Mouse (Mus musculus): Measurements from ENCODE around the gene A930002H24Rik.

The A930002H24Rik gene

GRCm38 (mm10) chr17:63836223-63836622 is 27.4 kb downstream of the A930002H24Rik start:
- no peak for DNase-seq (ENCODE audit: low read depth, low spot score)

DNA sequence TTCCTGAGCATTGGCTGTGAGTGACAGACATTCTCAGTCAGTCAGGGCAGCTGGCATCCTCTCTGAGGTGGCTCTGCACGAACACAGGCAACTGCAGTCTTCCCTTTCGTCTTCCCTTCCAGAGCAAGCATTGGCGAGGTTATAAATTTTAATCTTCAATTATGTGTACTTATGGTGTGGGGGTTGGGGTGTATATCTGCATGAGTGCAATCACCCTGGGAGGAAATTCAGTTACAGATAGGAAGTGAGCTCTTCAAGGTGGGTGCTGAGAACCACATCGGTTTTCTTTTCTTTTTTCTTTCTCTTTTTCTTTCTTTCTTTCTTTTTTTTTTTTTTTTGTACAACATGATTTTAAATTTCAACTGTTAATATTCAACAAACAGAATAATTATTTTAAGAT is 32.0 kb downstream of the A930002H24Rik start:
- DNase-seq (ENCODE audit: low read depth, low spot score): no peak

- DNase-seq (ENCODE audit: low read depth, low spot score): no peak
Measured at GRCm38 (mm10) chr17:63828561-63829332, 34.8 kb downstream of the A930002H24Rik start.

DNA sequence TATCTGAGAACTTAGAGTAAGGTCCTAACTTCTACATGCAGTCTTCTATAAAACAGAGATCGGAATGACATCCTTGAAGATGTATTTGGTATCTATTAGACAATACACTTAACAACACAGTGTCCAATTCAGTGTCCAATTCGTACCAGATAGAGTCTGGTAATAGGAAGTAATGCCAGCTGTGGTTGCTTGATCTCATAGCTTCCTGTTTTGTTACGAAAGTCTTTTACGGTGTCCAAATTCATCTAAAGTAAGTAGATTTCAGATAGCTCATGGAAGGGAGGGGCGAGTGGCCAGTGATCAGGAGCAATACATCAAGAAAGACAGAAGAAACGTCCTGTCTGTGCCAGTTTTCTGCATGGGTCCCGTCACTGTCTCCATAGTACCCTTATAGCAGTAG is 36.8 kb downstream of the A930002H24Rik start:
- no peak for DNase-seq (ENCODE audit: low read depth, low spot score)

GRCm38 (mm10) chr17:63826196-63826595 is 37.4 kb downstream of the A930002H24Rik start:
- DNase-seq (ENCODE audit: low read depth, low spot score): no peak

GRCm38 (mm10) chr17:63824141-63824540 is 39.5 kb downstream of the A930002H24Rik start:
- no peak for DNase-seq (ENCODE audit: low read depth, low spot score)

DNA sequence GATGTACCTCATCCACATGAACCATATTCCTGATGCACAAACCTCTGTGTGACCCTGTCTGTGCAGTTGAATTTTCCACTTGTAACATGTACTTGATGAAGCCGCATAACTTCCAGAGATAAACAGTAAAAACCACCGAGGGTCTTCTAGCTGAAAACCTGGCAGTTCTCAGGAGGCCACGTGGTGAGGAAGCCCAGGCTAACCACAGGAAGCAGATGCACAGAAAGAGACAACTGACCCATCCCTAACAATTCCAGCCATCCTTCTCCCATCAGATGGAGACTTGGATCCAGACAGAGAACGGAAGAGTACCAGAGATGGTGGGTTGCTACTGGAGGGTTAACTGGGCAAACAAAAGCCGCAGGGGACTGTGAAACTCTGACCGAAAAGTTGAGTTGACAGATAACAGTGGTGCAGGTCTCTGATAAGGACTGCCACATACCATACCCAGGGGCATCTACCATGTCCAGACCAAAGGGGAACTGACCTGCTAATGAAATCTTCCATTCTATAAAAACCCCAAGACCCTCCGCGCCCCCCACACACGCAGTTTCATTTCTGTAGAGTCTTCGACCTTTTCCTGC is 45.1 kb downstream of the A930002H24Rik start:
- DNase-seq (ENCODE audit: low read depth, low spot score): no peak

DNA sequence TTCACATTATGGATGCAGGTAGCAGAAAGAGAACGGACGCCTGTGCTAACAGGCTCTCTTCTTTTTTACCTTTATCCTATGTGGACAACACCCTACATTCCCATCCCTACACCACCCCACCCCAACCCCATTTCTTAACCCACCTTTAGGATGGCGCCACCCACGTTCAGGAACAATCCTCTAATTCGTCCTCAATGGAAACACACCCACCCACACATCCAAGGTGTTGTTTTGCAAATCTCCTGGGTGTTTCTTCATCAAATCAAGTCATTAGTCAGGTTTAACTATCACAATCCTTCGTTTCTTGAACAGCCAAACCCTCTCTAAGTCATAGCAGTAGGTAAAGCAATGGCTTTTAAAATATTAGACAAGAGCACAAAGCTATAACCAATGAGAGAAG is 50.0 kb downstream of the A930002H24Rik start:
- DNase-seq (ENCODE audit: low read depth, low spot score): no peak
